Mouse (Mus musculus) regulatory T cell (primary cell): ENCODE results near the gene Zbtb9.
"Not testable (repeated sequence)": the region's sequence is repeated elsewhere in the genome, so short reads cannot be mapped to it uniquely, and the experiment has no call there.

Source experiments
- in situ Hi-C: fragments of 300-600 bp; cut with MboI, MseI; formaldehyde crosslinking; loops from one replicate; pipeline ENCODE4 v1.15.1; 2025; ENCODE audit warnings: high pct_unique_total_duplicates

Gene Zbtb9

GRCm38 (mm10) chr17:26970221-26970620, 2.7 kb upstream of the Zbtb9 start:
- in situ Hi-C loops: loop anchor here (5.0 kb wide), 1 partner anchor 48 kb away; no protein-coding TSS in a partner anchor

DNA sequence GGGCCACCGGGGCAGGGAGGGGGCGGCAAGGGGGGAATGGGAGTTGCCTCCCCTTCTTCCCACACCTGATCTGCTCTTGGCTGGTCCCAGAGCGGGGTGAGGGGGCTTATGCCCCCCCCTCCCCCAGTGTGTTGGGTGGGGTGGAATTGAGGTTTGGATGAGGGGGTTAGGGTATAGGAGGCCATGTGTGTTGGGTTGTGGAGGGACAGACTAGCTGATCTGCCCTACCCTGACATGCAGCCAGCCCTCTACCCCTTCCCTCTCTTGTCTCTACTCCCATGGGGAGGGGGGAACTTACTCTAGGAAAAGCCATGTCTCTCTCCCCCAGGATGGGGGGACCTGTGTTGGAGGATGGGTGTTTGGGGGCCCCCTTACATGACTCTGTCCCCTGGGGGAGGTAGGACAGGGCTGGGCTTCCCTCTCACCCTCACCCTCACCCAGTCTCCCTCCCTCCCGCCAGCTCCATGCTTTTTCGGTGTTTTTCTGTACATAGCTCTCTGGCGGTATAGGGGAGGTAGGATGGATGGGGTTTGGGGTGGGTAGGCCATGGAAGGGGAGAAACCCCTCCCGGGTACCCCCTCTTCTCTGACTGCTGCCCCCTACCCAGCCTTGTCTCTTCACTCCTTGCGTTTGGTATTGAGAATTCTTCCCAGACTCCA, 1.6 kb upstream of the Zbtb9 start:
- in situ Hi-C loops: loop anchor here (5.0 kb wide), 1 partner anchor 49 kb away; no protein-coding TSS in a partner anchor

- in situ Hi-C loops: loop anchor here (5.0 kb wide), 1 partner anchor 50 kb away; no protein-coding TSS in a partner anchor
Measured at GRCm38 (mm10) chr17:26972107-26972506, 860 bp upstream of the Zbtb9 start.

- in situ Hi-C loops: loop anchor here (5.0 kb wide), 1 partner anchor 52 kb away; no protein-coding TSS in a partner anchor
Measured at GRCm38 (mm10) chr17:26974547-26974946, 1.6 kb downstream of the Zbtb9 start.

- in situ Hi-C loops: no loop called here
Measured at GRCm38 (mm10) chr17:26975415-26975814, 2.4 kb downstream of the Zbtb9 start.

DNA sequence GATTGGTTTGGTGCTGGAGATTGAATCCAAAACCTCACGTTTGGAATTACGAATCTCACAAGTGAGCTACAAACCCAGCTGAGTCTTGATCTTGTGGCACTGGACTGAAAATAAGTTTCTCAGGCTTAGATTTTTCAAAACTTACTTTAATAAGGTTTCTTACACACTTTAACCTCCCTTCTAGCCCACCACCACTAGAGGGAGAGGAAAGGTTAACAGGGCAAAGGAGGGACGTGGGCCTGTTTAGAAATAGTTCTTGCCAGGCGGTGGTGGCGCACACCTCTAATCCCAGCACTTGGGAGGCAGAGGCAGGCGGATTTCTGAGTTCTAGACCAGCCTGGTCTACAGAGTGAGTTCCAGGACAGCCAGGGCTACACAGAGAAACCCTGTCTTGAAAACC, 4.4 kb downstream of the Zbtb9 start:
- in situ Hi-C loops: not testable (repeated sequence)

GRCm38 (mm10) chr17:26979426-26979825, 6.5 kb downstream of the Zbtb9 start:
- in situ Hi-C loops: no loop called here

GRCm38 (mm10) chr17:26981050-26981449, 8.1 kb downstream of the Zbtb9 start:
- in situ Hi-C loops: no loop called here

DNA sequence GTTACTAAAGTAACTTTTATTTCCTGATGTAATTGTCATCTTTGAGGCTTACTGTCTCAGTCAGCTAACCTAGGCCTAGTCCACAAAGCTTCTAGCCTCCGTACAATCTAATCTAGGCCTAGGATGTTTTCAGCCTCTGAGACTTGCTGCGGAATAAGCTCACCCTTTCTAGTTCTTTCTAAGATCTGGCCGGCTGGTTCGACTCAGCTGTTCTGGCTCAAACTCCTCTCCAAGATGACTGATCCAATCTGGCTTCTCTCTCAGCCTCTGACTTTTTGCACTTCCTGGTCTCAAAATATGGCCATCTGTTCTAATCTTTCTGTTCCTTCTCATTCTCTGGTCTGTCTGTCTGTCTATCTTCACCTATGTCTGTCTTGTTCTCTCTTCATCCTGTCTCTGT, 10.4 kb downstream of the Zbtb9 start:
- in situ Hi-C loops: no loop called here

DNA sequence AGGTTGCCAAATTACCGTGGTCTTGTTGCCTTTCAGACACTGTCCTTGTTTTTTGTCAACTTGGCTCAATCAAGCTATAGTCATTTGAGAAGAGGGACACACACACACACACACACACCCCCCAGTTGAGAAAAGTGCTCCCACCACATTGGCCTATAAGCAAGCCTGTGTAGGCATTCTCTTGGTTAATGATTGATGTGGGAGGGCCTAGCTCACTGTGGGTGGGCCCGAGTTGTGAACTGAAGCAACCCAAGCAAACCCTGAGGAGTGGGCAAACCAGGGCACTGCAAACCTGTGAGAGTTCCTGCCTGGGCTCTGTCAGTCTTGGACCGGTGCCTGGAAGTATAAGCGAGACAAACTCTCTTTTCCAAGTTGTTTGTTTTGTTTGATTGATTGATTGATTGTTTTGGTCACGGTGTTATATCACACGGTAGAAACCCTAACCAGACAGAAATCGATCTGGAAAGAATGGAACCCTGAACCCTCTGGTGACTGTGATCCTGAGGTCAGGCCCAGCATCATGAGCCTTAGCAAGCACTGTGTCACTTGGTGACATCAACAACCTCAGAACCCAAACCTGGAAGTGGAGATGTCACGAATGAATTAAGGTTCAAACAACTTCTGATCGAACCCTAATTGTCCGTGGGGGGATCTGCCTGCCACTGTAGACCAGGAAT, 12.7 kb downstream of the Zbtb9 start:
- in situ Hi-C loops: no loop called here

DNA sequence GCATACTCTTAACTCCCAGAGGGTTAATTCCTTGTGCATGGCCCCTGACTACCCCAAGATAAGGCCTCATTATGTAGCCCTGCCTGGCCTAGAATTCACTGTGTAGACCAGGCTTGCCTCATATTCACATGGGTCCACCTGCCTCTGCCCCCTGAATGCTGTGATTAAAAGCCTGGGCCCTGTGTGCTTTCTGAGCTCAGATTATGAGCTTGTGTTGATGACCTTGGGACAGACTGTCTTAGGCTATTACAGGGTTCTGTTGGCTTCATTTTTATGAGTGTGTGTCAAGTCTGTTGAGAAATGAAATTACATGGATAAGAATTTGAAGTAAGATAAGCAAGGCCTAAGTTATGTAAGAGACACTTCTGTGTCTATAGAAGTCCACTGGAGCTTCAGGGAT, 17.6 kb downstream of the Zbtb9 start:
- in situ Hi-C loops: no loop called here

- in situ Hi-C loops: no loop called here
Measured at GRCm38 (mm10) chr17:26994410-26994809, 21.4 kb downstream of the Zbtb9 start.

DNA sequence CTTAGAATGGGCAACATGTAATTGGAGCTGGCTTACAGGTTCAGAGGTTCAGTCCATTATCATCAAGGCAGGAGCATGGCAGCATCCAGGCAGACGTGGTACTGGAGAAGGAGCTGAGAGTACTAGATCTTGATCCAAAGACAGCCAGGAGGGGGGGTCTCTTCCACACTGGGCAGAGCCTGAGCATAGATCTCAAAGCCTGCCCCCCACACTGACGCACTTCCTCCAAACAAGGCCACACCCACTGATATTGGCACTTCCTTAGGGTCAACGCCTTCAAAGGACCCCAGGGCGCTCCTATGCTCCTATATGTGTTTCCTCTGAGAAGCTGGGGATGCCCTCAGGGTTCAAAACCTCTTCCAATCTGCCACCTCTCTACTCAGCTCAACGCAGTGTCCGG, 22.0 kb downstream of the Zbtb9 start:
- in situ Hi-C loops: loop anchor here (5.0 kb wide), 1 partner anchor 183 kb away; no protein-coding TSS in a partner anchor

GRCm38 (mm10) chr17:26995562-26995961, 22.6 kb downstream of the Zbtb9 start:
- in situ Hi-C loops: loop anchor here (5.0 kb wide), 1 partner anchor 183 kb away; no protein-coding TSS in a partner anchor

GRCm38 (mm10) chr17:26997661-26998060, 24.7 kb downstream of the Zbtb9 start:
- in situ Hi-C loops: loop anchor here (5.0 kb wide), 1 partner anchor 185 kb away; no protein-coding TSS in a partner anchor

DNA sequence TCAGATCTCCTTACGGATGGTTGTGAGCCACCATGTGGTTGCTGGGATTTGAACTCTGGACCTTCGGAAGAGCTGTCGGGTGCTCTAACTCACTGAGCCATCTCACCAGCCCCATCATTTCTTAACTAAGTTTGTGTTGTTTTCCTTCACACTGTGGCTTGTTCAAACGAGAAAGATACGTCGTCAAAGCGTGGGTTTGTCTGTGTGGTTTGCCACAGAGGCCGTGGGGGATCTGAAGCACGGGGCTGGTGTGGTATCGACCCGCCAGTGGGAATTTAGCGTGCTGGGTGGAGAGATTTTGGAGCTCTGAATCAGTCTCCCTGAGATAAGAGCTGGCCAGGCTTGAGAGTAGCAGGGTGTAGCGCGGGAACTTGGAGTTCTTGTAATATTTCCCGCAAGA, 25.3 kb downstream of the Zbtb9 start:
- in situ Hi-C loops: loop anchor here (5.0 kb wide), 1 partner anchor 186 kb away; no protein-coding TSS in a partner anchor

DNA sequence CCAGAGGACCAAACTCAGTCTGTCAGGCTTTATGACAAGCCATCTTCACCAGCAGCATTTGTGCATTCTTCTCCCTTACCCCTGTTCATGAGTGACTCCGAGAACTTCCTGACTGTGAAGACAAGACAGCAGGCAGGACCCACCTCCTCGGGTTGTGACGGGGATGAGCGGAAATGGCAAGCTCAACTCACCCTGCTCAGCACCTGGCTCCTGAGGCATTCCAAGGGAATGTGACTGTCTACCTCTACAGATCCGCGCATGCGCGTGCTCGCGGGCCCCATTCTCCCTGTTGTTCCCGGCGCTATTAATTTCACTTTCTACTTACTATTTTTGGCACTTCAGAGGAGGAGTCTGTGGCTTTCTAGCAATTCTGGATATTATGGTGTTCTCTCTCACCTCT, 27.0 kb downstream of the Zbtb9 start:
- in situ Hi-C loops: loop anchor here (5.0 kb wide), 2 partner anchors 82 to 188 kb away; no protein-coding TSS in a partner anchor

- in situ Hi-C loops: loop anchor here (5.0 kb wide), 1 partner anchor 81 kb away; no protein-coding TSS in a partner anchor
Measured at GRCm38 (mm10) chr17:27001151-27001550, 28.2 kb downstream of the Zbtb9 start.

DNA sequence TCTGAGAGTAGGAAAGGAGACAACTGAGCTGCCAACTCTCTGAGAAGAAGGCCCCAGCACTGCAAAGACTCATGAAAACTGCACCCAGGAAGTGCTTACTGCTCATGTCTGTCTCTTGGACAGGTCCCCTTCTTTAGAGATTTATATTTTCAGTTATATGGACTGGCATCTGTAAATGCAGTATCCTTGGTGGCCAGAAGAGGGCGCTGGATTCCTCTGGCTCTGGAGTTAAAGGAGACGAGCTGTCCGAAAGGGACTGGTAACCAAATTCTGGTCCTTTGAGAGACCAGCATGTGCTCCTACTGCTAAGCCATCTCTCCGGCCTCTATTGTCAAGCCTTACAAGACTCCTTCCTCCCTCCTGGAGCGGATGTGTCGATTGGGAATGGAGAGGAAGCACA, 28.9 kb downstream of the Zbtb9 start:
- in situ Hi-C loops: loop anchor here (5.0 kb wide), 1 partner anchor 80 kb away; no protein-coding TSS in a partner anchor

DNA sequence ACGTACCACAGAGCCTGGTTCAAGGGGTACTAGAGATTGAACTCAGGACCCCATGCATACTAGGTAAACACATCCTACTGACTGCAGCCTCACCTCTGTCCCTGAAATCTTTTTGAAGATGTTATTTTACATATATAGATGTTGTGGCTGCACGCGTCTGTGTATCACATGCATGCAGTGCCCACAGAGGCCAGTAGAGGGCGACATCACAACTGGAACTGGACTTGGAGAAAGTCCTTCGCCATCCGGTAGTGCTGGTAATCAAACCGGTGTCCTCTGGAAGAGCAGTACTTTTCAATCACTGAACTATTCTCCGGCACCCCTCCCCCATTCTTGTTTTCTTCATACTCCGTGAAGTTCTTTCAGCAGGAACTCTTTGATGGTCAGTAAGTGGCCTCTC, 31.5 kb downstream of the Zbtb9 start:
- in situ Hi-C loops: loop anchor here (5.0 kb wide), 1 partner anchor 78 kb away; no protein-coding TSS in a partner anchor

DNA sequence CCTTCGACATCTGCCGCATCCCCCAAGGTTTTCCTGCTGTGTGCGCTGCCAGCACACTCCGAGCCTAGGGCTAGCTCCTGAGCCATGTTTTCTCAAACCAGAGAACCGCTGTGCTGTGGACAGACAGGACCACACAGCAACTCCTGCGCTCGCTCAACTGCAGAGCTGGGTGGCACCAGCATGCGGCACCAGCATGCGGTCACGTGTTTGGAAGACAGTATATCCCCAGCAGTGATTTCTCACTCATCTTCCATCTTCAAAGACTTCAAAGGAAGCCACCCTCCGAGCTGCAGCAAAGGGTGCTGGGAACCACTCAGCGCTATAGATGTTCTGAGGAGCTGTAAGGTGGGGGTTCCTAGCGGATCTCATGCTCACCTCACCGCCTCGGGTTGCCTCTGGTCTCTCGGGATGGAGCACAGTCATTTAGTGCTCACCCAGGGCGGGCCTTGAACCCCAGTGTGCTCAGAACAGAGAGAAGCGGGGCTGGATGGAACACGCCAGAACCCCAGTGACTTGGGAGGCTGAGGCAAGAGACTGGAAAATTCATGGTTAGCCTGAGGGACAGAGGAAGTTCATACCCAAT, 32.0 kb downstream of the Zbtb9 start:
- in situ Hi-C loops: loop anchor here (5.0 kb wide), 1 partner anchor 77 kb away; no protein-coding TSS in a partner anchor

DNA sequence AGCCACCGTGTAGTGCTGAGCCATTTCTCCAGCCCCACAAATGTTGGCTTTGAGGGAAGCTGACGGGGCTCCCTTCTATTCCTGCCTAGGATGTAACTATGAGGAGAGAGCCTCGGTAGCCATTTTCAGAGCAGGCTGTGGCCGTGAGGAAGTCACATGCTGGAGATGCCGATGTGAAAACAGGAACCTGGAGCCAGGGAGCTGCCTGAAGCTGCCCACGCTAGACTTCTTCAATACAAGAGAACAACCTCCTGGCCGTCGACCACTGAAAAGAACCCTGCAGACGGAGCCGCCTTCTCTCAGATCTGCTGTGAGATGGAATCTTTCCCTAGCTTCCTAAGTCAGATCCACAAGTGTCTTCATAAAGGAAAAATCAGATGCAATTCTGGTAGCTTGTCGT, 32.7 kb downstream of the Zbtb9 start:
- in situ Hi-C loops: no loop called here
